Mouse (Mus musculus): ENCODE results near the gene Ccdc13.

- TF ChIP-seq POLR2A (IDR thresholded peaks at IDR 0.05; ENCODE audit: control insufficient read depth in 1 of 2, insufficient read depth in 1 of 2, low read depth in 1 of 2, low read length in 2 of 2, poor library complexity in 1 of 2) (no peak), CTCF (IDR thresholded peaks at IDR 0.05 in 2 of 3, conservative IDR thresholded peaks at IDR 0.05 in 1 of 3; ENCODE audit: control insufficient read depth in 1 of 3, insufficient read depth in 1 of 3, low read depth in 2 of 3, low read length in 3 of 3, poor library complexity in 1 of 3, severe bottlenecking in 1 of 3) (no peak)
Measured at GRCm38 (mm10) chr9:121865425-121866008, 26.3 kb upstream of the Ccdc13 start.
